Mouse (Mus musculus) urinary bladder, adult 2 months (tissue): ENCODE data around the gene Dlg5. TPM values are rescaled to one million over a fixed set of nuclear protein-coding genes. Genes with fewer than 3 reads are reported as not detected.

Experiments used
- DNase-seq: peaks from one replicate; pipeline ENCODE4 v3.0.0; 2022; ENCODE audit warnings: low spot score
- polyA plus RNA-seq: library from polyadenylated mRNA; depleted of rRNA; stranded (reverse); fragments of >200 nt; gene quantifications from 2 replicates; pipeline ENCODE4 v1.2.3, GENCODE M21; 2012; rRNA removed

Dlg5 gene
- 19.2 and 24.0 TPM in 2 replicates for polyA plus RNA-seq

GRCm38 (mm10) chr14:24245177-24246081 lies at the start of gene Dlg5:
TSS of gene Dlg5 (minus strand) at chr14:24245920.
- DNase-seq: peak; percentile 72

- no peak for DNase-seq
Measured at GRCm38 (mm10) chr14:24293631-24294030, 47.9 kb upstream of the Dlg5 start.

GRCm38 (mm10) chr14:24292914-24293313 lies 47.2 kb upstream of the Dlg5 start, which contains the start of gene E330034G19Rik:
TSS of gene E330034G19Rik (plus strand) at chr14:24293214.
- DNase-seq: no peak

- no peak for DNase-seq
Measured at GRCm38 (mm10) chr14:24290726-24291125, 45.0 kb upstream of the Dlg5 start.

GRCm38 (mm10) chr14:24286136-24286535 lies 40.4 kb upstream of the Dlg5 start:
- no peak for DNase-seq

GRCm38 (mm10) chr14:24282276-24282675 lies 36.6 kb upstream of the Dlg5 start:
- DNase-seq: no peak

- DNase-seq: no peak
Measured at GRCm38 (mm10) chr14:24281278-24281677, 35.6 kb upstream of the Dlg5 start.

GRCm38 (mm10) chr14:24275534-24275933 lies 29.8 kb upstream of the Dlg5 start:
- DNase-seq: no peak

GRCm38 (mm10) chr14:24273575-24273974 lies 27.9 kb upstream of the Dlg5 start:
- no peak for DNase-seq

- no peak for DNase-seq
Measured at GRCm38 (mm10) chr14:24269571-24269970, 23.9 kb upstream of the Dlg5 start.

- no peak for DNase-seq
Measured at GRCm38 (mm10) chr14:24262915-24263314, 17.2 kb upstream of the Dlg5 start.

- no peak for DNase-seq
Measured at GRCm38 (mm10) chr14:24262382-24262781, 16.7 kb upstream of the Dlg5 start.

GRCm38 (mm10) chr14:24260391-24260790 lies 14.7 kb upstream of the Dlg5 start:
- no peak for DNase-seq

GRCm38 (mm10) chr14:24255956-24256355 lies 10.2 kb upstream of the Dlg5 start:
- no peak for DNase-seq

GRCm38 (mm10) chr14:24253611-24254202 lies 8.0 kb upstream of the Dlg5 start:
- DNase-seq: no peak

GRCm38 (mm10) chr14:24251326-24251725 lies 5.6 kb upstream of the Dlg5 start:
- DNase-seq: no peak

GRCm38 (mm10) chr14:24249926-24250325 lies 4.2 kb upstream of the Dlg5 start:
- DNase-seq: no peak

GRCm38 (mm10) chr14:24244330-24245176 lies 1.2 kb downstream of the Dlg5 start:
- peak; percentile 31 for DNase-seq

- no peak for DNase-seq
Measured at GRCm38 (mm10) chr14:24242016-24242415, 3.7 kb downstream of the Dlg5 start.

GRCm38 (mm10) chr14:24240831-24241230 lies 4.9 kb downstream of the Dlg5 start:
- DNase-seq: no peak

- no peak for DNase-seq
Measured at GRCm38 (mm10) chr14:24239651-24240050, 6.1 kb downstream of the Dlg5 start.

- no peak for DNase-seq
Measured at GRCm38 (mm10) chr14:24235954-24236353, 9.8 kb downstream of the Dlg5 start.
